Mouse (Mus musculus) heart, embryonic 14.5 days (tissue): ENCODE measurements around the gene Pcsk5. TPM values are rescaled to one million over a fixed set of nuclear protein-coding genes. Genes with fewer than 3 reads are reported as not detected.

Source experiments
- ATAC-seq: fragments of 200-750 bp; cut with Nextera tagmentation; 2 replicates; pipeline ENCODE4 v1.8.0; 2017; ENCODE audit warnings: low read depth, moderate TSS enrichment; ENCODE audit not compliant: insufficient number of reproducible peaks, insufficient read depth, low FRiP score
- H3K27ac ChIP-seq, 2 experiments: fragments of 200-500 bp in 1 of 2; fragments of 300-500 bp in 1 of 2; sonication (generic) in 1 of 2; replicated peaks in 1 of 2; 2 replicates each; pipeline ENCODE4 v1.5.1; 2012 to 2014; ENCODE audit warnings: low read depth in 2 of 2, low read length in 2 of 2, control low read depth in 1 of 2, mild to moderate bottlenecking in 1 of 2, mixed read lengths in 1 of 2; ENCODE audit not compliant: control insufficient read depth in 1 of 2, insufficient read depth in 1 of 2
- H3K27me3 ChIP-seq: fragments of 300-500 bp; sonication (generic); 2 replicates; pipeline ENCODE4 v1.6.1; 2014; ENCODE audit warnings: mild to moderate bottlenecking, low read length, control low read depth; ENCODE audit not compliant: control insufficient read depth, insufficient read depth
- H3K36me3 ChIP-seq: fragments of 300-500 bp; sonication (generic); 2 replicates; pipeline ENCODE4 v1.6.1; 2014; ENCODE audit warnings: mild to moderate bottlenecking, control low read depth, low read length, mixed read lengths; ENCODE audit not compliant: control insufficient read depth, insufficient read depth
- H3K4me1 ChIP-seq, 2 experiments: fragments of 200-500 bp in 1 of 2; fragments of 300-500 bp in 1 of 2; sonication (generic) in 1 of 2; 2 replicates each; pipeline ENCODE4 v1.6.1; 2012 to 2014; ENCODE audit warnings: low read length in 2 of 2, control low read depth in 1 of 2, mixed read lengths in 1 of 2; ENCODE audit not compliant: control insufficient read depth in 2 of 2, insufficient read depth in 2 of 2
- H3K4me2 ChIP-seq: fragments of 300-500 bp; sonication (generic); 2 replicates; pipeline ENCODE4 v1.6.1; 2014; ENCODE audit warnings: mild to moderate bottlenecking, low read length
- H3K4me3 ChIP-seq, 2 experiments: fragments of 200-500 bp in 1 of 2; fragments of 300-500 bp in 1 of 2; sonication (generic) in 1 of 2; 2 replicates each; pipeline ENCODE4 v1.5.1; 2012 to 2014; ENCODE audit warnings: low read length in 2 of 2, mild to moderate bottlenecking in 2 of 2, control low read depth in 1 of 2, low read depth in 1 of 2, moderate library complexity in 1 of 2; ENCODE audit not compliant: control insufficient read depth in 1 of 2, insufficient read depth in 1 of 2
- H3K9ac ChIP-seq: fragments of 300-500 bp; sonication (generic); 2 replicates; pipeline ENCODE4 v1.6.1; 2014; ENCODE audit warnings: mild to moderate bottlenecking, low read length
- H3K9me3 ChIP-seq: fragments of 300-500 bp; sonication (generic); 2 replicates; pipeline ENCODE4 v1.6.1; 2016; ENCODE audit warnings: low read length, control low read depth; ENCODE audit not compliant: control insufficient read depth
- WGBS: fragments of 180-500 bp; shearing (Covaris S2); extraction: QIAGEN DNeasy Blood & Tissue Kit; methylation state at CpG from one replicate; pipeline ENCODE4 v1.1.7; 2014; 5-methylcytosine and 5-hydroxymethylcytosine counted together
- polyA plus RNA-seq: library from polyadenylated mRNA; unstranded; fragments of >200 nt; fragmentation: Nextera tagmentation; extraction: Ambion mirVana; gene quantifications from 2 replicates; pipeline ENCODE4 v1.2.1, GENCODE M21; 2014

Gene Pcsk5
- polyA plus RNA-seq, 1 experiment from 2014 or later = 14.7 TPM

DNA sequence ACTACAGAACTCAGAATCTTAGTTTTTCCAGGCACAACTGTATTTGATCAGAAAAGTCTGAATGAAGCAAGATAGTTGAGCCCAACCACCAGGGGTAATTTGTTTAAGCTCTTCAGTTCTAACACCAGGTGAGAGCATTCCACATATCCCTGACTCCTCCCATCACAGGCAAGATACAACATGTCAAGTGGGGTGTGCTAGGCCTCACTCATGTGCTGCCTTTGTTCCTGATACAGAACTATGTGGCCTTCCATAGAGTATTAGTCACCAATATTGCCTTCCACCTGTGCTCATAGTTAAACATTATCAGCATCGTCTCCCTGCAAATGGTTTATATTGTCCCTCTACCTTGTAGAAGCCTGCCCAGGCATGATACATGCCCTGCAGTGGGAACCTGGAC, 36.6 kb downstream of the Pcsk5 start:
- H3K9ac ChIP-seq = no peak overlapping the region
- no peak for ATAC-seq
- WGBS = 86% methylated on average over 1 of the region's 1 CpGs

DNA sequence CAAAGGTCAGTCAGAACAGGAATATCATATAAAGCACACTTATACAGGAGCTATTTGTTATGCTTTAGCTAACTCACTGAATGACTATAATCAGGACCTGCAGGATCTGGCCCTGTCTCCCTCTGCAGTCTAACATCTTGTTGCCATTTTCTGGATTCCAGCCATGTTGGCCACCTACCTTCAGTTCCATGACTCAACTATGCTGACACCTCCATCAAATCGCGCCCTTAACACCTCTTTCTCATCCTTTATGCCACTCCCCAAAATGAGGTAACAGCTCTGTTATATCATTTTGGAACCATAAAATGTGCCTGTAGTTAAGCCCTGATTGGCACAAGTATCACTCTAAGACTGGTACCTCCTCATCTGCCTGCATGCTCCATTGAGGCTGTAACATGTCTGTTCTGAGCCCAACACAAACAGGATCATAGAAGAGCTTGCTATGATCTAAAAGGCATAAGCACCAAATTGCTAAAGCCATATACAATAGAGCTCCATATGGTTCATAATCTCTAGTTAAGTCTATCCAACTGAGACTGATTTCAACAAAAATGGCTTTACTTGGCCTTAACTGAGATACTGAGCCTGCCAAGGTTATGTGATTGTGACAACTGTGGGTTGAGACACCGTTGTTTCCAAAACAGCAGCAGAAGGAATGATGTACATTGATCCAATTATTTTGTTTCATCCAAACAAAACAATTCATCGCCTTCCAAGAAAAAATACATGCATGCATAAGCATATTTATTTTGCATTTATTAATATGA, 37.8 kb downstream of the Pcsk5 start:
- Histone ChIP-seq H3K36me3 (no peaks in the 10 kb centered on the region), H3K27me3 (no peaks in the 10 kb centered on the region), H3K4me2 (no peak overlapping the region), H3K4me3 (no peak overlapping the region), H3K27ac (no peak overlapping the region), H3K9ac (no peak overlapping the region), H3K4me1 (no peaks in the 10 kb centered on the region), H3K9me3 (no peaks in the 10 kb centered on the region)
- ATAC-seq = no peak
- 92% methylated on average over 4 of the region's 4 CpGs for WGBS

More for the DNA sequence above, 36.6 kb downstream of the Pcsk5 start:
- H3K4me1 ChIP-seq = no peaks in the 10 kb centered on the region
- no peaks in the 10 kb centered on the region for H3K27me3 ChIP-seq
- no peak overlapping the region for H3K4me3 ChIP-seq
- no peak overlapping the region for H3K27ac ChIP-seq
- H3K36me3 ChIP-seq = no peaks in the 10 kb centered on the region
- no peaks in the 10 kb centered on the region for H3K9me3 ChIP-seq
- no peak overlapping the region for H3K4me2 ChIP-seq

DNA sequence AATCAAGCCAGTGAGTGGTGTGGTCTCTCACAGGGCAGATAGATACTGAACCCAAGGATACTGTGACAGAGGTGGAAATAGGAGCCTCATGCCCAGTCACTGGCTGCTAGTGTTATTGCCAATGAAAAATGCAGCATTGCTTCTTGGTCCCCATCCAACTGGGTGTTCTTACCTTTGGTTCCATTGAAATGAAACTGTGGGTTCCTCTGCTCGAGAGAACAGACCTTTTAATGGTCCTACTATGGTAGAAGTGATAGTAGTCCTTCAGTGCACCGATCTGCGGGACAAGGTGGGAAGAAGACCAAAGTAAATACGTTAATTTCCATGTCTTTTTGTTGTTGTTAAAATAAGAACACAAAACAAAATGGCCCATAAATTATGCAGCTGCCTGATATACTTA, 44.0 kb downstream of the Pcsk5 start:
- no peak for ATAC-seq

DNA sequence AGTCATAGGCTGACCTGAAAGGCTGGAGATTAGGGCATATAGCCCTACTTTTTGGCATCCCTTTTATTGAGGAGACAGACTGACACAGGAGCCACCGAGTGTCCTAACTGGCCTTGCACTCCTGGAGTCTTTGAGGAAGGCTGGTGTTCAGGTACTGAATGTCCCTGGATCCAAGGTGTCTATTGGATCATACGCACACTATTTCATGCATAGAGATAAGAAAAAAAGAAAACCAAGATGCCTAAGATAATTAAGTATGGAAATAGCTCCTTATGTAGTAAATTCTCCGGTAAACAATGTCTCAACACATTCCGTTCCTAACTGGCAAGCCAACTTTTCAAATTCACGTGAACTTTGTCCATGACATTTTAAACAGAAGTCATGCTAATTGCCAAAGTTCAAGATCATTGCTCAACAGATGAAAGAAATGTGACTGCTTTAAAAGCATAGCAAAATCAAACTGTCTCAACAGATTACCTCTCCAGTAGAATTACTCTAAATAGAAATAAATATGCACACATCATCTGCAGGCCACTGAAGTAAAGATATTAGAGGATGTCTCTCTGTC, 45.9 kb downstream of the Pcsk5 start:
- Histone ChIP-seq H3K4me1 (no peaks in the 10 kb centered on the region), H3K9ac (no peak overlapping the region), H3K27ac (no peak overlapping the region), H3K27me3 (no peaks in the 10 kb centered on the region), H3K36me3 (0 out of 2 replicates have a peak, but pooled peaks cover 10% of the 10 kb centered on the region), H3K9me3 (no peaks in the 10 kb centered on the region), H3K4me2 (no peak overlapping the region), H3K4me3 (no peak overlapping the region)
- no peak for ATAC-seq
- WGBS = 88% methylated on average over 5 of the region's 5 CpGs

More for the DNA sequence above, 44.0 kb downstream of the Pcsk5 start:
- Histone ChIP-seq H3K27ac (no peak overlapping the region), H3K4me2 (no peak overlapping the region), H3K4me3 (no peak overlapping the region), H3K9ac (no peak overlapping the region), H3K27me3 (no peaks in the 10 kb centered on the region), H3K36me3 (0 out of 2 replicates have a peak, but pooled peaks cover 10% of the 10 kb centered on the region), H3K9me3 (no peaks in the 10 kb centered on the region), H3K4me1 (no peaks in the 10 kb centered on the region)
- WGBS = 91% methylated on average over 4 of the region's 4 CpGs

DNA sequence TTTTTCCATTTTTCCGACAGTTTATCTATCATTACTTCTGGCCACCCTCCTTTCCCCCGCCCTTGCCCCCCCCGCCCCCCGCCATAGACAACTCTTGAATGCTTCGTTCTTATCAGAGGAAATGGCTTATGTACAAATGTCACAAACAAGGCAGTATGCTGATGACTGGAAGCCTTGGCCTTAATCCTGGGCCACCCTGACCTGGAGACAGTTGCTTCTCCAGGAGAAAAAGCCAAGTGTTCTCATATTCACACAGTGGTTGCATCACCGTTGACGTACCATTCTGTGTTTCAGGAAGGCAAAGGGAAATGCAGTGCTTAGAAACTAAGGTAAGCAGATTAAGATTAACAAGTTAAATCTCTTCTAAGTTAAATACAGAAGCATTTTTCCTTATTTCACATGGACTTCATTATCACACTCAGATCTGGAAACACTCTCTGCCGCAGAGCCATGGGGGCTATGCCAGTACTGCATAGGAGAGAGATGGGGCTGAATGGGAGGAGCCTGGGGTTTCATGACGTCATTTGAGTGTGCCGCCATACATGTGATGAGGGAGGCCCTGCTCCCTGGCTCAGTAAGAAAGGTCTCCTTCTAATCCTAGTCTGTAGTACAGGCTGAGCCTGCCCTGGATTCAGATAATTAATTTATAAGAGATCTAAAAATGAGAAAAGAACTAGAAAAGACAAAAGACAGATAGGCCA, 48.7 kb downstream of the Pcsk5 start:
- H3K36me3 ChIP-seq = 0 out of 2 replicates have a peak, but pooled peaks cover 10% of the 10 kb centered on the region
- no peak overlapping the region for H3K9ac ChIP-seq
- no peak for ATAC-seq
- no peak overlapping the region for H3K4me3 ChIP-seq
- H3K9me3 ChIP-seq = no peaks in the 10 kb centered on the region
- H3K4me2 ChIP-seq = no peak overlapping the region
- WGBS = 58% methylated on average over 10 of the region's 10 CpGs
- no peak overlapping the region for H3K27ac ChIP-seq
- H3K27me3 ChIP-seq = no peaks in the 10 kb centered on the region
- H3K4me1 ChIP-seq = 0 out of 4 replicates have a peak, but pooled peaks cover 0 to 2% of the 10 kb centered on the region in 2 experiments

DNA sequence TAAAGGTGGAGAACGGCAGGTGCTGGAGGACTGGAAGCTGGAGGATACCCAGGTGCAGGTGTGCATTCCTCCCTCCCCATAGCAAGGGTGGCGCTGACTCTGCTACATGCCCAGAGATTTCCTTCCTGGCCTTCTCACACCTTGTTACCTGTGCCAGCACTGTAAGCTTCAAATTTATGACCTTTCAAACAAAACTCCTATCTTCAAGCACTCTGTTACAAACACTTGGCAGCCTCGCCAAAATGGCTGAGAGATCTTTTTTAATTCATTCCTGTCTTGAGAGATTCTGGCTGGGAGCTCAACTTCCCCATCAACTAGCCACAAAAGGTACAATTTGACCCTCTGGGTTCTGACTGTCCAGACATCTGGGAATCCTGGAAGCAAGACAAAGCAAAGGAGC, 50.7 kb downstream of the Pcsk5 start:
- no peak overlapping the region for H3K27ac ChIP-seq
- H3K27me3 ChIP-seq = no peaks in the 10 kb centered on the region
- no peak overlapping the region for H3K4me2 ChIP-seq
- no peaks in the 10 kb centered on the region for H3K9me3 ChIP-seq
- H3K4me1 ChIP-seq = 0 out of 4 replicates have a peak, but pooled peaks cover 0 to 6% of the 10 kb centered on the region in 2 experiments
- H3K4me3 ChIP-seq = no peak overlapping the region
- H3K36me3 ChIP-seq = no peaks in the 10 kb centered on the region
- H3K9ac ChIP-seq = no peak overlapping the region
- no peak for ATAC-seq
- 85% methylated on average over 3 of the region's 3 CpGs for WGBS

DNA sequence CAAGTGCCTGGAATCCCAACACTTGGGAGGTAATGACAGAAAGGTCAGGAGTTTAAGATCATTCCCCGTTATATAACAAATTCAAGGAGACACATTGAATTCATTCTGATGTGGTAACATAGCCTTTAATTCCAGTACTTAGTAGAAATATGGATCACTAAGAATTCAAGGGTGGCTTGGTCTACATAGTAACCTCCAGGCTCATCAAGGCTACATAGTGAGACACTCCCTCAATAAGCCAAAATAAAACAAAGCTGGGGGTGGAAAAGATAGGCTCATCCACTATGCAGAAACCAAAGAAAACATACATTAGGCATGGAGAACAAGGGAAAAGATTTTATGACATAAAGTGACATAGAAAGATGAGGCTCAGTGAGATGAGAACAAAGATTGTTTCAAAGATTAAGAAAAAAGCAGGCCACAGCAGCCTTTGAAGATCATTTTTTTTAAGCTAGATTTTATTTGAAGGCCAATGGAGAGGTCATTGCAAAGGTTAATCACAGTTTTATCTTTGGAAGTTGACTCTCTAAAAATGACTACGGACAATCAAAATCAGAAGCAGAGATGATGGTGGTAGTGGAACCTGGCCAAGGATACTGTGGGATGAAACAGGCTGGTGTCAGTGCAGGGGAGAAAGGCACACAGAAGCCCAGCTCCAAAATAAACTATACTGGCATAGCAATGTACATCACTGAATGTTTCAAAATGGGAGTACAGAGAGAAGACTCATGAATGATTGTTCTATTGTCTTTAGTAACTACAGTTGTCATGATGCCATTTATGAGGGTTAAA, 52.8 kb downstream of the Pcsk5 start:
- Histone ChIP-seq H3K27ac (no peak overlapping the region), H3K4me1 (0 out of 4 replicates have a peak, but pooled peaks cover 0 to 6% of the 10 kb centered on the region in 2 experiments), H3K9me3 (no peaks in the 10 kb centered on the region), H3K4me3 (no peak overlapping the region), H3K36me3 (no peaks in the 10 kb centered on the region), H3K4me2 (no peak overlapping the region), H3K27me3 (no peaks in the 10 kb centered on the region), H3K9ac (no peak overlapping the region)
- no peak for ATAC-seq
- WGBS = 77% methylated on average over 2 of the region's 2 CpGs
